In the genomic region with DNA sequence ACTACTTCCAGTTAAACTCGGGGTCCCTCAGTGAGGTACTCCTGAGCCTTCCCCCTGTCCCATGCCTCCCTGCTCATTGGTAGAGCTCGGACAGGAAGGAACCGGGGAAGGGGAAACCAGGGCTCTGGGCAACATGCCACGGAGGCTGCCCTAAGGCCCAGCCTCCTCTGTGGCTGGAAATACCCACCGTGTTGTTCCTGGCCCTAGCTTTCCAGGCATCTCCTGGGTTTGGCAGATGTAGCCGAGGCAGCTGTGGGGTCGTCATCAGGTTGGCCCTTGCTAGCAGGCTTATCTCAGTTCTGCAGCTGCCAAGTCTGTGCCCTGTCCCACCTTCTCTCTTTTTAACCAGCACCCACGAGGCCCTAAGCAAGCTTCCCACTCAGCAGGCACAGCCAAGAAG, we compare ENCODE assay signal across 1 mouse cellular context.
TF ChIP-seq lines count a peak whose summit lies in the region.

No protein-coding gene starts in this region.

TF ChIP-seq in MEL, 35 proteins besides CTCF, POLR2A, EP300 and RAD21 (continued from another document):
- peak; percentile 11; the same call in 1 of the 2 replicates for TF ChIP-seq GATA1 (IDR thresholded peaks at IDR 0.05; ENCODE audit: low read depth, low read length)
